Mouse (Mus musculus): ENCODE data around the gene Tmem86a.

GRCm38 (mm10) chr7:47017146-47017545 lies 33.3 kb upstream of the Tmem86a start:
- TF ChIP-seq CTCF (IDR thresholded peaks at IDR 0.05; ENCODE audit: extremely low read depth, insufficient read depth, insufficient read length, insufficient replicate concordance) (no peak), POLR2A (IDR thresholded peaks at IDR 0.05; ENCODE audit: low read depth, low read length) (no peak)

All from spleen, adult 2 months (tissue).